Mouse (Mus musculus) thymus, adult 18-20 months (tissue): ENCODE data around the gene Ap2a1.

Experiments used
- DNase-seq, 2 experiments: peaks; one replicate each; pipeline ENCODE4 v3.0.0; 2022; ENCODE audit warnings: mixed read lengths in 2 of 2

The Ap2a1 gene

GRCm38 (mm10) chr7:44952611-44953306 is 23.5 kb upstream of the Ap2a1 start:
- DNase-seq, result peak; percentile 56 to 62

DNA sequence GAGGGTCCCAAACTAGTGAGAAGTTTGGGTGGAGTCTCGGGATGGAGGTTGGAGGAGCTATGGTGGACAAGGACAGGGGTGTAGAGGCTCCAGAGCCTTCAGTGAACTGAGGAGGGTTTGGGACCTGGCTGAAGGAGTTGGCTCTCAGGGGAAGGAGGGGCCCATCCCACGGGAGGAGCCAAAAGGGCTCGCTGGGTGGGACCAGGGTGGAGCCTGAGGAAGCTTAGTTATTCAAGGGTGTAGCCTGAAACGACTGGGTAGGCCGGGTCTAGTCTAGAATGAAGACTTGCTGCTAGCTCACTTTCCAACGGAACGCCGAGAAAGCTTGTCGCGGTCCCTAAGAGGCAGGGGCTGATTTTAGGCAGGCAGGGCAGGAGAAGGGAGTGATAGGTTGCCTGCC is 22.7 kb upstream of the Ap2a1 start:
- DNase-seq, result no peak

DNA sequence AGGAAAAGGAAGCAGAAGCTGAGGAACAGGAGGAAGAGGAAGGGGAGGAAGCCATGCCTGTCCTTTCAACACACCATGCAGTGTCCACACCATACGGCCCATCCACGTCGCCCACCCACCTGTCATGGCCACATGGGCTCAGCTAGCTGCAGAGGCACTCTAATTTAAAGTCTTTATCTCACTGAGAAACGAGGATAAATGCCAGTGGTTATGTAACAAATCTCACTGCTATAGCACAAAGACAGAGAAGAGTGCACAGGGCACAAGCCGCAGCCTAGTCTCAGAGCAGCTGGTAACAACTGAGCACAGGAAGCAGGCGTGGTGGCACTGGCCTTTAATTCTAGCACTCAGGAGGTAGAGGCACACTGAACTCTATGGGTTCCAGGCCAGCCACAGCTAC is 20.6 kb upstream of the Ap2a1 start:
- no peak for DNase-seq

DNA sequence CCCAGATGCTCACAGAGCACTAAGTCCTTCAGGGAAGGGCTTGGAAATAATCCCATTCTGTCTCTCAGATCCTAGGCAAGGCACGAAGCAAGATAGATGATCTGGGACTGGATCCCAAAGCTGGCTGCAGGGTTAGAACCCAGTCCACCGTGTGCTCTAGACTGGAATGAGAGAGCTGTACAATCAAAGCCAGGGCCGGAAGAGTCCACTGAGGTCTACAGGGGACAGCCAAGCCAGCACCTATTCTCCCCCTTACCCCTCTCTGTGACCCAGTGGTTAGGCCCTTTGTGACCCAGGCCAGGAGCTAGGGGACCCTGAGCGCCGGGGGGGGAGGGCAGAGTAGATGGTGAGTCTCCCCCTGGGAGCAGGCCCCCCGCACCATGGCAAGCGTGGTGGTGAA is 13.6 kb upstream of the Ap2a1 start, which contains the start of gene Tsks:
Gene Tsks, plus strand, starts transcription at position 301 of the 400 bp plus-strand sequence.
- DNase-seq, result no peak

DNA sequence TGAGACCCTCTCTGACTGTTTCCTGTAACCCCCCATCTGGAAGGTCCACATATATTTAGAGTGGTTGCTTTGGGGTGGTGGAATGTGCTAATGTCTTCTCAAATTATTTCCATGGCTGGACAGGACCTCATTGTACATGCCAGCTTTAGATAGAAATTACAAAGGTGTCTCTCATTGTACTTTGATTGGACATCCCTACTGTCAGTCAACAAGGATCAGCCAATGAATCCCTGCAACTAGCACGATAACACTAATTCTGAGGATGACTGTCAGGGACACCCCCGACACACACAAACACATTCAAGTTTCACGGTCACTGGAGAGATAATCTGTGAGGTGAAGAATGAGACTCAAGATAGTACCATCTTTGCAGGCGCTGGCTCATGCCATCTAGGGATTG is 9.4 kb upstream of the Ap2a1 start:
- no peak for DNase-seq

DNA sequence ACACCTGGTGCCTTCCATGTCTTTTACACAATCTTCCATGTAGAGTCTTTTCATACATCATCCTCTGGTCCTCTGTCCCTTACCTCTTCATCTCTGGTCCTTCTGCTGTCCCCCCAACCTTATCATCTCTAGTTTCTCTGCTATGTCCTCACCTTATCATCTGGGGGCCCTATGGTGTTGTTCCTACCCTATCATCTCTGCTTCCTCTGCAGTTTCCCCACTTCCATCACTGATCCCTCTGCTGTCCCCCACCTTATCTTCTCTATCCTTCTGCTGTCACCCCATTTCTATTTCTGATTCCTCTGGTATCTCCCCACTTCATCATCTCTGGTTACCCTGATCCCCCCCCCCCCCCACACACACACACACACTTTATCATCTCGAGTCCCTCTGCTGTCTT is 726 bp downstream of the Ap2a1 start:
- DNase-seq, result no peak

DNA sequence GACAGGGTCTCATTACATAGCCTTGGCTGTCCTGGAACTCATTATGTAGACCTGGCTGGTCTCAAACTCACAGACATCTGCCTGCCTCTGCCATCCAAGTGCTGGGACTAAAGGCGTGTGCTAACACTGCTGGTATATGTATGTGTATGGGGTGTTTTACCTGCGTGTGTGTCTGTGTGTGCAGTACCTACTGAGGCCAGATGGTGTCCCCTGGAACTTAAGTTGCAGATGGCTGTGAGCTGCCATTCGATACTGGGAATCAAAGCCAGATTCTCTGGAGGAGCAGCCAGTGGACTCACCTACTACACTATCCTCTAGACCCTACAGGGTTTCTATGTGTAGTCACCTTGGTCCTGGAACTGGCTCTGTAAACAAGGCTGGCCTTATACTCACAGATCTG is 3.8 kb downstream of the Ap2a1 start:
- DNase-seq, result no peak

DNA sequence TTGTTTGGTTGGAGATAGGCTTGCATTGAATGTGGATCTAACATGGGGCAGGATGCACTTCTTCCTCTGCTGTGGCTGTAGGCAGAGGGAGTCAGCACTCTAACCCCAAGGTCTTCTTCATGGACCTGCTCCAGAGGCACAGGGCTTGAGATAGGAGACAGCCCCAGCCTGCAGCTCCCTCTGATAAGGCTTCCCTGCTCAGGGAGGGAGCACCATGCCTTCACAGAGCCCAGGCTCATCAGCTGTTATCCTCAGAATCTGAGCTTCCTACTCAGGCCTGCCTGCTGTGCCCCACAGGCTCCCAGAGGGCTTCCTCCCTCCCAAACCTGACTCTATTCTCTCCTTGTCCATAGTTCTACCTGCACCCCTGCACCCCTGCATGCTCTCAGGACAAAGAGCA is 6.8 kb downstream of the Ap2a1 start:
- no peak for DNase-seq

- no peak for DNase-seq
Observed at GRCm38 (mm10) chr7:44919127-44919526, 10.2 kb downstream of the Ap2a1 start.

DNA sequence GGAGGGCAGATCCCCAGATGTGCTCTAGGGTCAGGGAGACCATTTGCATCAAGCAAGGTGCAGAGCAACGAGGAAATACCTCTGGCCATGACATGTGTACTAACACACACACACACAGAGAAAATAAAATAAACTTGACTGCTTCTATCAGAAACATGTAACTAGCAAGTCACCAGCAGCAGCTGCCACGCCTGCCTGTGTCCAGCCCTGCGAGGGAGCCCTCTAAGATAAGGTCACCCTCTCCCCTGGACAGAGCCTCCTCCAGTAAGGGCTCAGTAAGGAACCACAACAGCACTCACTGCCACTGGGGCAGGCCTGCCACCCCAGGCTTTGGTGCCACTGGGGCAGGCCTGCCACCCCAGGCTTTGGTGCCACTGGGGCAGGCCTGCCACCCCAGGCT is 11.1 kb downstream of the Ap2a1 start:
- no peak for DNase-seq

DNA sequence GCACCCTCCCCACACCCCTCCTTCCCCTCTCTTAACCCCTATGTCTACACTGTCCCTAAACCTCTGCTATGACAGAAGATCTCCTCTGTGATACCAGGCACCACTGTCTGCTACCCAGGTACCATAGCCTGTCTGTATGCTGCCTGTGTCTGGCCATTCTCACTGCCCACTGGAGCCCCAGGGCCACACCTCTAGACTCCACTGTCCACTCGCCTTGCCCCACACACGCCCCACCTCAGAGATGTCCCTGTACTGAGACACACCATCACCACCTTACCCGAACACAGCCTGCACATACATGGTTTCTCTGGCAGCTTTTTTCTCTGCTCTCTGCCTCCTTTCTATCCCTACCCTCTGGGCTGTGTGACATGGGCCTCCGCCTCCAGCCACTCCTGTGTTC is 12.4 kb downstream of the Ap2a1 start:
- no peak for DNase-seq

- DNase-seq, result no peak
Observed at GRCm38 (mm10) chr7:44916191-44916590, 13.1 kb downstream of the Ap2a1 start.

GRCm38 (mm10) chr7:44915314-44915713 is 14.0 kb downstream of the Ap2a1 start:
- no peak for DNase-seq

GRCm38 (mm10) chr7:44914396-44914795 is 14.9 kb downstream of the Ap2a1 start:
- DNase-seq, result no peak

DNA sequence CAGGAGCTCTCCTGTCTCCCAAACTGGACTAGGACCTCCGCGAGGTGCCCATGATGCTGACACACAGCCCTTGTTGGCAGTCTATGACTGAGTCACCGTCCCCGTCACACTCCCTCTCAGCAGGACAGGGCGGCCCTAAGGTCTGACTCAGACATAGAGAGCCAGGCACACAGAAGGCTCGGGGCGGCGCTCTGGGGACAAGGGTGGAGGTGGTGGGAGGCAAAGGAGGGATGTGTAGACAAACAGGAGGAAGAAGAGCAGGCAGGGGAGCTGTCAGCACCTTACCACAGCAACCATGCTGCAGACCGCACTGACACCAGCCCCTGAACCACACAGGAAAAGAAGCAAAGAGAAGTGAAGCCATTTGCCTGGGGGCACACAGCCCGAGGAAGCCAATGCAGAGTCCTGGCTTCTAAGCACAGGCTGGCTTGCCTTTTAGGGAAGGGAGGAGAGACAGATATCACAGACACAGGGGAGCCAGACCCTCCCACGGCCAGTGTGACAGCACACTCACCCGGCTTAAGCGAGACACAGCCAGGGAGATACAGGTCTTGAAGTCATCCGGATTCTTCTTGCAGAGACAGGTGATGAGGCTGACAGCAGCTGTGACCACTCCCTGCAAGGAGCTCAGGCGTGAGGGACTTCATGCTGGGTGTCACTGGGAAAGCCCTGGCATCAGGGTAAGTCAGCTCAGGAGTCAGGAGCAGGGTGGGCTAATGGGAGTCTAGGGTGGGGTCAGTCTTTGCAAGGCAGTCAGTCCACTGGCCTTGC is 20.4 kb downstream of the Ap2a1 start:
- DNase-seq, result no peak

DNA sequence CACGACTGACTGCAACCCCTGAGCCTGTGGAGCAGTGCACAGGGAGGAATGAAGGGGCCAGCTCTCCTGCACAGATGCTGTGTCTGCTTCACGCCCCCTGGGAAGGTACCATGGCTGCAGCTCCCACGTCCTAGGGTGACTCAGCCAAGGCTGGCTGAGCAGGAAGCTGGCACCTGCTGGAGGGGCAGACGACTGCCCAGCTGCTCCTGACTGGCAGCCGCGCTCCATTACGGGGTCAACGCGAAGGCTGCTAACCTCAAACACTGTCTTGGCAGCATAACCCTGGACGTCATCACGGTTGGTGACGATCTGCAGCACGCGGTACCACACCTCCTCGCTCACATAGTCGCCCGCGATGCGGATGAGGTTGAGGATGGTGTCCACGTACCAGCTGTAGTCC is 23.9 kb downstream of the Ap2a1 start:
- DNase-seq, result no peak

- peak; percentile 55 to 68 for DNase-seq
Observed at GRCm38 (mm10) chr7:44901230-44901722, 28.0 kb downstream of the Ap2a1 start.

GRCm38 (mm10) chr7:44900632-44901031 is 28.7 kb downstream of the Ap2a1 start:
- no peak for DNase-seq

DNA sequence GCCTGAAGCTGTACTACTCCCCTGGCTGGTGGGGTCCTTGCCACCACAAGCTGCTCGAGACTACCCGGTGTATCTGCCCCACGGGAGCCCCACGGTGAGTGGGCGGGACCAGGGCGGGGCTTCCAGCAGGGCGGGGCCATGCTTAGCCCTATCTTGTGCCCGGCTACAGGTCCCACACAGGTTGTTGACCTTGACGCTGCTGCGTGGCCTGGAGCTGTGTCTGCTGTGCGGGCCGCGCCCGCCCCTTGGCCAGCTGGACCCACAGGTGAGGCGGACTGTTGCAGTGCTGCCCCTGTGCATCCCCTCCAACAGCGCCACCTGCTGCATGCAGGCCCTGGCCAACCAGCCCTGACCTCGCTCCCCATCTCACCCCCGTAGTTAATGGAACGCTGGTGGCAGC is 30.7 kb downstream of the Ap2a1 start:
- DNase-seq, result no peak

GRCm38 (mm10) chr7:44896499-44896898 is 32.8 kb downstream of the Ap2a1 start:
- DNase-seq, result no peak

DNA sequence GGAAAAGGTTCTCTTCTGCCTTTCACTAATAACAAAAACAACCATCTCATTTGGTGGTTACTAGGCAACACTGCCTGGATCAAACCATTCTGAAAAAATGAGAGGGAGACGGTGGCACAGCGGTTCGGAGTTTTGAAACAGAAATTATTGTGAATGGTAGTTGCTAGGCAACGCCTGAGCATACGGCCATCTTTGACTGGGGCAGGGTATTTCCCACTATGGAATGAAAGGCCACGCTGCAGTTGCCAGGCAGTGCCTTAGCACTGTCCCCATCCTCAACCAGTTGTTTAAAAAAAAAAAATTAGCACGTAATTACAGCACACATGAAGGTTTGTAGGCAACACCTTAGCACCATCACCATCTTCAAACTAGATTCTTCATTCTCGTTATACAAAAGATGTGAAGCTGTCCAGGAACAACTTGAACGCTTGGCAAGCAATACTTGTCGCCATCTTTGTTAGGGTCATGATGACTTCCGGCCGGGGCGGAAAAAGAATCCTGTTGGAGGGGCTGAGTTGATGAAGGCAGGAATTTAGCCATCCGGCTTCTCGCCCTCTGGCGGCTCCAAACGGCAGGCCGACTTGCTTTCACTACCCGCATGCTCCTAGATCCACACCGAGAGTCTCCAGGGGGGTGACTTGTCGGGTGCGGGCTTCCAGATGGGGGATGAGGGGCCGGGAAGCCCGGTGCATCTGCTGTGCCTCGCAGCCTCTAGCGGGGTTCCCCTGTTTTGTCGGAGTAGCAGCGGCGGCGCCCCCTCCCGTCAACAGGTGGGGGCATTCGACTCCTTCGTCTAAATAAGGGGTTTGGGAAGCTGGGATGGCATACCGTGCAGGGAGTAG is 33.5 kb downstream of the Ap2a1 start, which contains the start of gene Fuz:
Gene Fuz, plus strand, starts transcription at position 487 of the 842 bp plus-strand sequence.
- peak; percentile 70 to 79 for DNase-seq

DNA sequence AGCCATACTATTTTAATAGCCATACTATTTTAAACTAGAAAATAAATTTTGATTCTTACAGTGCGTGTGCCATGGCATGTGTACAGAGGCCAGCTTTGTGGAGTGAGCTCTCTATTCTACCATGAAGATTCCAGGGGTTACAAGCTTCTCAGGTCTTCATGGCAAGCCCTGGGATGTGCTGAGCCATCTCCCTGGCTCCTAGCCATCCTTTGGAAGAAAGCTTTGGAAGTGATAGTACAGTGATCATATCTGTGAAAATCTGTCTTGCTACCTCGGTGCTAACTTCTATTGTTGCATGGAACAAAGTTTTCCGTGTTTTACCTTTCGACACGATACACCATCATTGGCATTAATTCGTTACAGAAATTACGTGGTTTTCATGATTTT is 34.1 kb downstream of the Ap2a1 start:
- no peak for DNase-seq

GRCm38 (mm10) chr7:44894175-44894574 is 35.1 kb downstream of the Ap2a1 start:
- no peak for DNase-seq
